Mouse (Mus musculus) intestine, embryonic 14.5 days (tissue): ENCODE results near the gene Sdad1. TPM values are rescaled to one million over a fixed set of nuclear protein-coding genes. Genes with fewer than 3 reads are reported as not detected.

ENCODE experiments used
- ATAC-seq: fragments of 200-750 bp; cut with Nextera tagmentation; replicated peaks from 2 replicates; pipeline ENCODE4 v1.8.0; 2017; ENCODE audit warnings: low read depth, moderate number of reproducible peaks, moderate TSS enrichment, moderate library complexity; ENCODE audit not compliant: low FRiP score, low TSS enrichment
- DNase-seq: peaks from one replicate; pipeline ENCODE4 v3.0.0-alpha.2; 2018; ENCODE audit warnings: low spot score
- H3K27ac ChIP-seq: fragments of 300-500 bp; sonication (generic); 2 replicates; pipeline ENCODE4 v1.5.1; 2014; ENCODE audit warnings: low read depth, mild to moderate bottlenecking, control low read depth
- H3K27me3 ChIP-seq: fragments of 300-500 bp; sonication (generic); replicated peaks from 2 replicates; pipeline ENCODE4 v1.6.1; 2014; ENCODE audit warnings: low read length, control low read depth; ENCODE audit not compliant: control insufficient read depth, insufficient read depth
- H3K36me3 ChIP-seq: fragments of 300-500 bp; sonication (generic); 2 replicates; pipeline ENCODE4 v1.6.1; 2014; ENCODE audit warnings: low read length, control low read depth; ENCODE audit not compliant: control insufficient read depth, insufficient read depth
- H3K4me1 ChIP-seq: fragments of 300-500 bp; sonication (generic); replicated peaks from 2 replicates; pipeline ENCODE4 v1.6.1; 2014; ENCODE audit warnings: low read length, control low read depth, mixed read lengths; ENCODE audit not compliant: control insufficient read depth, insufficient read depth
- H3K4me2 ChIP-seq: fragments of 300-500 bp; sonication (generic); 2 replicates; pipeline ENCODE4 v1.6.1; 2014; ENCODE audit warnings: low read length
- H3K4me3 ChIP-seq: fragments of 300-500 bp; sonication (generic); 2 replicates; pipeline ENCODE4 v1.5.1; 2014; ENCODE audit warnings: low read depth, low read length, control low read depth, mixed read lengths
- H3K9ac ChIP-seq: fragments of 300-500 bp; sonication (generic); 2 replicates; pipeline ENCODE4 v1.6.1; 2014; ENCODE audit warnings: mild to moderate bottlenecking, low read length
- H3K9me3 ChIP-seq: fragments of 300-500 bp; sonication (generic); 2 replicates; pipeline ENCODE4 v1.6.1; 2016; ENCODE audit warnings: low read length, control low read depth; ENCODE audit not compliant: control insufficient read depth
- WGBS: fragments of 180-500 bp; shearing (Covaris S2); extraction: QIAGEN DNeasy Blood & Tissue Kit; methylation state at CpG from one replicate; pipeline ENCODE4 v1.1.7; 2014; 5-methylcytosine and 5-hydroxymethylcytosine counted together
- polyA plus RNA-seq: library from polyadenylated mRNA; unstranded; fragments of >200 nt; fragmentation: Nextera tagmentation; extraction: Ambion mirVana; gene quantifications from 2 replicates; pipeline ENCODE4 v1.2.1, GENCODE M21; 2014

The Sdad1 gene
- polyA plus RNA-seq, 1 experiment from 2014 or later = 47.4 TPM

GRCm38 (mm10) chr5:92340606-92341005, 30.3 kb upstream of the Sdad1 start:
- WGBS = 76% methylated on average over 4 of the region's 4 CpGs
- Histone ChIP-seq H3K4me3 (no peak overlapping the region), H3K27ac (no peak overlapping the region), H3K9ac (no peak overlapping the region), H3K9me3 (no peaks in the 10 kb centered on the region), H3K4me1 (no peaks in the 10 kb centered on the region), H3K27me3 (no peaks in the 10 kb centered on the region), H3K36me3 (no peaks in the 10 kb centered on the region), H3K4me2 (no peak overlapping the region)
- no peak for ATAC-seq
- no peak for DNase-seq

GRCm38 (mm10) chr5:92336743-92337142, 26.5 kb upstream of the Sdad1 start:
- H3K4me3 ChIP-seq = no peak overlapping the region
- no peak overlapping the region for H3K4me2 ChIP-seq
- no peak for ATAC-seq
- no peaks in the 10 kb centered on the region for H3K9me3 ChIP-seq
- no peak overlapping the region for H3K9ac ChIP-seq
- no peaks in the 10 kb centered on the region for H3K36me3 ChIP-seq
- no peak for DNase-seq
- WGBS = 68% methylated on average over 3 of the region's 3 CpGs
- no peaks in the 10 kb centered on the region for H3K27me3 ChIP-seq
- H3K4me1 ChIP-seq = peaks cover 3% of the 10 kb centered on the region; the same call in 1 of the 2 replicates
- no peak overlapping the region for H3K27ac ChIP-seq

GRCm38 (mm10) chr5:92332359-92332840, 22.1 kb upstream of the Sdad1 start:
- no peaks in the 10 kb centered on the region for H3K27me3 ChIP-seq
- ATAC-seq (no peak; the same call in 1 of the 2 replicates), DNase-seq (no peak)
- H3K4me2 ChIP-seq = peak overlapping the region; percentile 22
- no peaks in the 10 kb centered on the region for H3K9me3 ChIP-seq
- peaks cover 5% of the 10 kb centered on the region; the same call in 1 of the 2 replicates for H3K4me1 ChIP-seq
- H3K36me3 ChIP-seq = no peaks in the 10 kb centered on the region
- WGBS = 37% methylated on average over 9 of the region's 9 CpGs
- H3K9ac ChIP-seq = 0 out of 2 replicates have a peak overlapping the region, but pooled peaks have one; percentile 10
- no peak overlapping the region for H3K4me3 ChIP-seq
- H3K27ac ChIP-seq = peak overlapping the region; percentile 82

GRCm38 (mm10) chr5:92331635-92332338, 21.5 kb upstream of the Sdad1 start, which contains the start of gene Art3:
Art3 (plus strand) TSS chr5:92331827.
- no peaks in the 10 kb centered on the region for H3K36me3 ChIP-seq
- H3K27ac ChIP-seq = peak within 1 kb of the TSS; percentile 82
- no peak within 1 kb of the TSS for H3K4me3 ChIP-seq
- no peaks in the 10 kb centered on the region for H3K9me3 ChIP-seq
- 0 out of 2 replicates have a peak within 1 kb of the TSS, but pooled peaks have one; percentile 10 for H3K9ac ChIP-seq
- H3K4me2 ChIP-seq = peak within 1 kb of the TSS; percentile 22
- H3K27me3 ChIP-seq = no peaks in the 10 kb centered on the region
- DNase-seq (no peak), ATAC-seq (no peak)
- H3K4me1 ChIP-seq = peaks cover 5% of the 10 kb centered on the region; the same call in 1 of the 2 replicates
- 86% methylated on average over 17 of the region's 17 CpGs for WGBS

GRCm38 (mm10) chr5:92331122-92331521, 20.8 kb upstream of the Sdad1 start:
- 88% methylated on average over 12 of the region's 12 CpGs for WGBS
- no peaks in the 10 kb centered on the region for H3K36me3 ChIP-seq
- H3K4me2 ChIP-seq = no peak overlapping the region
- ATAC-seq (no peak), DNase-seq (no peak)
- H3K9me3 ChIP-seq = no peaks in the 10 kb centered on the region
- no peak overlapping the region for H3K4me3 ChIP-seq
- H3K9ac ChIP-seq = no peak overlapping the region
- no peaks in the 10 kb centered on the region for H3K27me3 ChIP-seq
- no peak overlapping the region for H3K27ac ChIP-seq
- peaks cover 5% of the 10 kb centered on the region; the same call in 1 of the 2 replicates for H3K4me1 ChIP-seq

- H3K9me3 ChIP-seq = no peaks in the 10 kb centered on the region
- no peaks in the 10 kb centered on the region for H3K36me3 ChIP-seq
- H3K4me3 ChIP-seq = no peak within 1 kb of the TSS
- no peaks in the 10 kb centered on the region for H3K27me3 ChIP-seq
- ATAC-seq (no peak), DNase-seq (no peak)
- 78% methylated on average over 7 of the region's 7 CpGs for WGBS
- no peak within 1 kb of the TSS for H3K9ac ChIP-seq
- peaks cover 5% of the 10 kb centered on the region; the same call in 1 of the 2 replicates for H3K4me1 ChIP-seq
- H3K27ac ChIP-seq = no peak within 1 kb of the TSS
- no peak within 1 kb of the TSS for H3K4me2 ChIP-seq
Observed at GRCm38 (mm10) chr5:92327929-92328328, 17.6 kb upstream of the Sdad1 start, which contains the start of gene Cxcl9. Cxcl9 (minus strand) TSS chr5:92328079.

- 67% methylated on average over 6 of the region's 6 CpGs for WGBS
- no peak overlapping the region for H3K27ac ChIP-seq
- no peak overlapping the region for H3K4me3 ChIP-seq
- DNase-seq = no peak
- H3K9ac ChIP-seq = no peak overlapping the region
- H3K4me2 ChIP-seq = no peak overlapping the region
- peaks cover 5% of the 10 kb centered on the region; the same call in 1 of the 2 replicates for H3K4me1 ChIP-seq
- H3K27me3 ChIP-seq = no peaks in the 10 kb centered on the region
- no peaks in the 10 kb centered on the region for H3K36me3 ChIP-seq
- no peak for ATAC-seq
- no peaks in the 10 kb centered on the region for H3K9me3 ChIP-seq
Observed at GRCm38 (mm10) chr5:92327367-92327766, 17.1 kb upstream of the Sdad1 start.

- Histone ChIP-seq H3K4me1 (0 out of 2 replicates have a peak, but pooled peaks cover 5% of the 10 kb centered on the region), H3K9ac (no peak overlapping the region), H3K4me3 (no peak overlapping the region), H3K4me2 (no peak overlapping the region), H3K36me3 (no peaks in the 10 kb centered on the region), H3K9me3 (no peaks in the 10 kb centered on the region), H3K27me3 (no peaks in the 10 kb centered on the region), H3K27ac (no peak overlapping the region)
- no peak for DNase-seq
- 82% methylated on average over 5 of the region's 5 CpGs for WGBS
- no peak for ATAC-seq
Observed at GRCm38 (mm10) chr5:92323264-92323663, 13.0 kb upstream of the Sdad1 start.
